Mouse (Mus musculus): ENCODE data around the gene Nr1h3.

Gene Nr1h3

DNA sequence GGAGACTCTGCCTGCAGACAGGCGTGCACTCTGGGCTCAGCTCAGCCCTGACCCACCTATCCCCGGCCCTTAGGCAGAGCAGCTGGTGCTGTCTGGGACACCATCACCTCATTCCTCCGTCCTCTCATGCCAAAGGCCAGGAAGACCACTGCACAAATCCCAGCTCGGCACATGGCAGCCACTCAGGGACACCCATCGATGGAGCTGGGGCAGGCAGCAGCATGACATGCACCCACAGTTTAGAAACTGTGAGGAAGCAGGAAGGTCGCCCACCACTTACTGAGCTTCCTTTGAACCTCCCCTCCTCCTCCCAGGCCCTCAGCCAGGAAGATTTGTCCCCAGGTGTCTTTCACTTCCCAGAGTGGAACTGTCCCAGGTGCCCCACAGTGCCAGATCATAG is 65.2 kb downstream of the Nr1h3 start:
- DNase-seq, result no peak

DNA sequence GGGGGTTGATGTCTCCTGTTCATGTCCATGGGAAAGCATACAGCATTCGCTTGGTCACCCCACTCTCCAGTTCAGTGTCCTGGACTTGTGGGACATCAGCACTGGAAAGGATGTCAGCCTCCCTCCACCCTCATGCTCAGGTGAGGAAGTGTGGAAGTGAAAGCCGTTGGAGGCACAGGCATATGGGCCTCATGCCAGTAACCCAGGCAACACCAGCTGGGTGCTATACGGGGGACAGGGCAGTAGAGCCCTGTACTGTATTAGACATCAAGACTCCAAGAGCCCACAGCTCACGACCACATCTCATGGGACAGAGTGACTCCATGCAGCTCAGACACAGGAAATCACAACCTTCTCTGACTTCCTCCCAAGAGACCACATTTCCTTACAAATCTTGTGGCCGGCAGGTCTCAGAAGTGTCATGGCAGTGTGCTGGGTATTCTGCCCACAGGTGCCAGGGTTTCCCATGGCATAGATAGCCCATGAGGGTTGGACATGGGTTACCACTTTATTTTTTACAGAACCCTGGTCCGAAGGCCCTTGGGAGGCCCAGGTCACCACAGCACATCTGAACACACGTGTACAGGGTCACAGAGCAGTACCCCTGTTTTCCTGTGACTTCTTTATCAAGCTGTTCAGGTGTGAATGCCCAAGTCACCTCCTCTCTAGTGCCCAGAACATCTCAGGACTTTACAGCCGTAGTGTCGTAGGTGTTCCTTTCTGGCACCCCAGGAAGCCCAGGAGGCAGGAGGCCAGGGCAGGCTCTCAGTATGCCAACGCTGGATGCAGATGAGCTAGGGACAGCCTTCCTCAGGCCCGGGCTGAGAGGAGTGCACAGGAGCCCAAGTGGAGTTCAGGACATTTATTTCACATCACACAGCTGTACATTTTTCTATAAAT is 65.9 kb downstream of the Nr1h3 start:
- DNase-seq, result no peak
